Mouse (Mus musculus) adrenal gland (tissue): Measurements from ENCODE around the gene Olfr286.

Experiments used
- intact Hi-C: fragments of 180-260 bp; cut with DNase I; formaldehyde crosslinking; loops from one replicate; pipeline ENCODE4 v1.15.1; 2025
- long read RNA-seq, 2 experiments: library from polyadenylated mRNA; unstranded; transcript quantifications; one replicate each; pipeline ENCODE4 v2.0.0; 2020; ENCODE audit warnings: borderline replicate concordance in 1 of 2; ENCODE audit not compliant: insufficient replicate concordance in 1 of 2

Olfr286 gene
- long read RNA-seq, experiment 1: 0 reads
- long read RNA-seq, experiment 2: 0 reads

DNA sequence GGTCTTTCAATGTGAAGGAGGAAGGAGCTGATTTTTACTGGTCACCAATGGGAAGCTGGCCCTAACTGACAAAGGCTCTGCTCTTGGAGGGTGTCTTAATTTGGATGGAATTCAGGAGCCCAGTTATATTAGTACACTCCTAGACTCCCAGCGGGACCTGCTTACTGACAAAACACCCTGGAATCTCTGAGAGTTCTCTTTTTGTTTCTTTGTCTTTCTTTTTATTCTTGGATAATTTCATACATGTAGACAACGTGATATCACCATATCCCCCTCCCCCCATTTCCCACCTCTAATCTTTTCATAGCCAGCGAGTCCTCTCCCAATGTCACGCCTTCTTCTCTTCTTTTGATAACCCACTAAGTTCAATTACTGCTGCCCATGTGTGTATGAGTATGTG, at the start of gene Olfr286:
Gene Olfr286 (minus strand): TSS at position 101 of the 400 bp plus-strand sequence.
- intact Hi-C loops: no loop called here

DNA sequence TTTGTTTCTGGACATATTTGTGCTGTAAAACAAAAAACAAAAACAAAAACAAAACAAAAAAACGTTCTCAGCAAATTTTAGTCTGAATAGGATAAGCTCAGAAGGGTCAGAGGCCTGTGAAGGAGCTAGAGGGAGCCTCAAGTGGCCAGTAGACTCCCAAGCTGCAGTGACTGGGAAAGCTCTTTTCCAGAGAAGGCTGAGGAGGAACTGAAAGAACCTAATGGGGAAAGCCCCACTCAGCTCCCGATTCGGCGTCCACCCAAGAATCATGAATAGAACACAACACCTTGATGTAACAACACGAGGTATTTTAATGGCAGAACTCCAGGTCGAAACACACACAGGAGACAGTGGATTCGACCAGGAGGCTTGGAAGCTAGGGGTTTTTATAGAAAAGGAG, 23.5 kb upstream of the Olfr286 start:
- intact Hi-C loops: no loop called here

DNA sequence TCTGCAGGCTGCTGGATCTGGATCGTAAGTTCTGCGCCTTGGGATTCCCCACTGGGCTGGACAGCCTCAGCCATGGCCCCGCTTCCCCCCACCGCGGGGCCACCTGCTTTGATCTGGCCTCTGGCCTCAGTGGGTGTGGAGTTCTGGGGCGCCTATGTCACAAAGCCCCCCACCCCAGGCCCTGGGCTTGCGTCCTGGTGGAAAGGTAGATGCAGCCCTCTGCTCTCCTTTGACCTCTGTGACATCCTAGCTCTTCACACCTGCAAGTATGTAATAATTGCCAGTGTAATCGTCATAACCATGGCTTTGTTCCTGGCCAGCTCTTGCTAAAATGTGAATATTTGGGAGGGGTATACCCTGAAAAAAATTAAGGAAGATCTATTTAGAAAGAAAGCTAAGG, 22.9 kb upstream of the Olfr286 start, which contains the start of gene H1fnt:
Gene H1fnt (minus strand): TSS at position 101 of the 400 bp plus-strand sequence.
- intact Hi-C loops: no loop called here

DNA sequence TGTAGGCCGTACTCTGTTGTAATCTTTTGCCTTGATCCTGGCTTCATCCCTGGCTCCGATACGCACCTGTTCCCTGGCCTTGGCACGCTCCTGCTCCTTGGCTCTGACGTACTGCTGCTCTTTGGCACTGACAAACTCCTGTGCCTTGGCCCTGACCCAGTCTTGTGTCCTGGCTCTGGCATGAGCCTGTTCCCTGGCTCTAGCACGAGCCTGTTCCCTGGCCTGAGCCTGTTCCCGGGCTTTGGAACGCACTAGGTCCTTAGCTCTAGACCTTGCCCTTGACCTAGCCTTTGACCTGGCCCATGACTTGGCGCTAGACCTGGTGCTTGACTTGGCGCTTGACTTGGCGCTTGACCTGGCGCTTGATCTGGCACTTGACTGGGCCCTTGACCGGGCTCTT, 22.0 kb upstream of the Olfr286 start:
- intact Hi-C loops: no loop called here

DNA sequence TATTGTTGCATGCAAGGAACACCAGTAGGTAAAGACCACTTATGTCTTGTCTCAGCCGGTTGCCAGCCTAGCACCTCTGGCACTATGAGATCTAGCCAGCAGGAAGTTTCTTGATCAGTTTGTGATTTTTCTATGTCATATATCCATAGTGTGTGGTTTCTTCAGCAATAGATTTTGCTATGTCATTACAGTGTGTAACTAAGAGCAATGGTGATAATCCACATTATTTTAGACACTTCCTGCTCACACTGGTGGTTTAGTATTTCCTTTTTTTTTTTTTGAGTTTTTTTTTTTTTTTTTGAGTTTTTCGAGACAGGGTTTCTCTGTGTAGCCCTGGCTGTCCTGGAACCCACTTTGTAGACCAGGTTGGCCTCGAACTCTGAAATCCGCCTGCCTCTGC, 1.2 kb upstream of the Olfr286 start:
- intact Hi-C loops: no loop called here

DNA sequence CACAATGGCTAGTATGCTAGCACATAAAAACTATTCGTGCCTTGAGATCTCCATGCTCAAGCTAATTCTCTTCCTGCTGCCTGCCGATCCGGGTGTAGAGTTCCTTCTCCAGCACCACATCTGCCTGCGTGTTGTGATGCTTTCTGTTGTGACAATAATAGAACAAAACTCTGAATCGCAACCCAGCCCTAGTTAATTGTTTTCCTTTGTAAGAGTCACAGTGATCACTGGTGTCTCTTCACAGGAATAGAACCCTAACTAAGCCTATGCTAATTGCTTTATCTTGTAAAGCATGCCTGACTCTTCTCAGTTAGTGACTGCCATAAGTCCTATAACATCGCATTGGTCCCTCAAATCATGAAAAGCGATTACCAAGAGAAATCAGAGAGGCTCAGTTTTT, 8.2 kb downstream of the Olfr286 start:
- intact Hi-C loops: no loop called here

DNA sequence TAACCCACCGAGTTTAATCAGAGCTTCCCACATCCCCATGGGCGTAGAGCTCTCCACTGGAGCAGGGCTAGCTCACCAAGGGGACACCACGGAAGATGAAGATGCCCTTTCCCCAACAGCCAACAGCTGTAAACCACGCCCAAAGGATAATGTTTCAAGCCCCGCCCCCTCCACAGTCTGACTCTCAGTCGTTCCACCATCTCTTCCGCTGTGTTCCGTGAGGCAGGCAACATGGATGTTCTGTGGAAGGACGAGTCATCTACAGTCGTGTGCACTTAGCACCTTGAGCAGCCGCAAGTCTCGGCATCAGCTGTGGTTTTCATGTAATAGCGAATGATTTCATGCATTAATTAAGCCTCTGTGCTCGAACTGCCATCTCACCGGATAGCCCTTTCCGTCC, 8.6 kb downstream of the Olfr286 start:
- intact Hi-C loops: no loop called here

DNA sequence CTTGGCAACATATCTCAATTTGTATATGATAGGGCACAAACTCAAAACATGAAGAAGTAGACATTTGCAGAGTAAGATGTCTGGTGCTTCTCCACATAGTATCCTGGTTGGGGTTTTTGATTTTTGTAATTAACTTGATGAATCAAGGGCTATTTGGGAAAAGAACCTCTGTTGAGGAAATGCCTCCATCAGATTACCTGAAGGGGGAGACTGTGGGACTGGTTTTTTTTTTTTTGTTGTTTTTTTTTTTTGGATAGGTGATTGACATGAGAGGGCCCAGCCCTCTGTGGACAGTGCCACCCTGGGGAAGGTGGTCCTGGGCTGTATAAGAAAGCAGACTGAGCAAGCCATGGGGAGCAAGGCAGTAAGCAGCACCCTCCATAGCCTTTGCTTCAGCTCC, 11.9 kb downstream of the Olfr286 start:
- intact Hi-C loops: no loop called here

DNA sequence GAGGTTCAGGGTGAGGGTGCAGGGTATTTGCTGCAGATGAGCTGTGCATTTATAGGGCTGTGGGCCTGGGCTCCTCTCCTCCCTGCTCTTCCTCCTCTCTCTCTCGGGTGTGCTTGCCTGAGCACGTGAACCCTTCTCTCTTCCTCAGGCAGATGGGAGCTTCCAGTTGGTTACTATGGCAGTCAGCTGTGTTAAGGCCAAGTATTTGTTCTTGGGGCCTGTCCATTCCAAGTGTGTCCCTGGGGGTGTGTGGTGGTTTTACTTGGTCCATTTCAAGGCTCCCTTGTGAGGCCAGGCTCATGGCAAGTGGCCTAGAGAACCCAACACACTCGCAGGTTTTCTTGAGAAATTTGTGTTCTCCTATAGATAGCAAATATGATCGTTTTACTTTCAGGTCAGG, 13.4 kb downstream of the Olfr286 start, which contains the start of the genes Gm44579 and Olfr287:
Gene Gm44579 (minus strand): TSS at position 101 of the 400 bp plus-strand sequence.
Gene Olfr287 (minus strand): TSS at position 180 of the 400 bp plus-strand sequence.
- intact Hi-C loops: no loop called here

DNA sequence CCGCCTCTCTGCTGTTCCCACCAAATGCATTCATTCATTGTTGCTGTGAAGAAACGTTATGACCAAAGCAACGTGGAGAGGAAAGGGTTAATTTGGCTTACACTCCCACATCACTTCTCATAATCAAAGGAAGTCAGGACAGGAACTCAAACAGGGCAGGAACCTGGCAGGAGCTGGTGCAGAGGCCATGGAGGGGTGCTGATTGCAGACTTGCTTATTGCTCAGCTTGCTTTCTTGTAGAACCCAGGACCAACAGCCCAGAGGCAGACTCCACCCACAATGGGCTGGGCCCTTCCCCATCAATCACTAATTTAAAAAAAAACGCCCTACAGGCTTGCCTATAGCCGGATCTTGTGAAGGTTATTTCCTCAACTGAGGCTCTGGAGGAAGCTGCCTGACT, 20.1 kb downstream of the Olfr286 start:
- intact Hi-C loops: no loop called here

DNA sequence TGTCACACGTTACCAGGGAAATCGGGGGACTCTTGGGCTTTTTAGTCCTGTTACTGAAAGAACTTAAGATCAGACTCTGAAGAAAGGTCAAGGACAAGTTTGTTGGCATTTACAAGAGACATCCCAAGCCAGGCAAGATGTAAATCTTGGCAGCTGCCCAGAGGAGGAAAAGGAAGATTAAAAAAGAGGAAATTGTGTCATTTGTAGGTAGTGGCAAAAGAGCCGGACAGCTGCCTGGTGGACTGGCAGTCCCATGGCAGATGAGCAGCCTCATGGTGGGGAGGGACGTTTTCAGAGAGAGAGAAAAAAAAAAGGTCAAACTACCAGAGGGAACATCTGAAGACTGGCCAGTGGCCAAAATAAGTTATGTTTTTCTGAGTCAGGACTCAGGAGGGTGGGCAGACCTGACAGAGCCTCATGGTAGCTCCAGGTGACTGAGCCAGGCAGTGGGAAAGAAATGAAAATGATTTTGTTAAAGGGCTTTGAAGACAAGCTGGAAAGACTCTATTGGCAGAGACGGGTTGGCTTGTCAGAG, 20.8 kb downstream of the Olfr286 start:
- intact Hi-C loops: no loop called here

DNA sequence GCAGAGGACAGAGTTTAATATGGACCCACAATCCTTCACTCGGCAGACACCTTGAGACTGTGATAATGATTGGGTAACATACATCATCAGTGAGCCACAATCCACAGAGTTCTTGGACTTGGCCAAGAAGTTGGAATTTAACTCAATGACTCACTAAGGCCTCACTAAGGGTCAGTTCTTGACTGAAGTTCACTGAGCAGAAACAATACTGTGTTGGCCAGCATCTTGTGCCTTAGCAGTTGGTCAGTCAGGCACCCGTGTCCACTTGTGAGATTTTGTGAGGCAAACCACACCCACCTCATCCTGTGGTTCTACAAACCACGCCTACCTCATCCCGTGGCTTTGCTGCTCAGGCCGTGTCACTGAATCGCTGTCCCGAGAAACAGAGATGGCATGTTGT, 24.6 kb downstream of the Olfr286 start:
- intact Hi-C loops: no loop called here

DNA sequence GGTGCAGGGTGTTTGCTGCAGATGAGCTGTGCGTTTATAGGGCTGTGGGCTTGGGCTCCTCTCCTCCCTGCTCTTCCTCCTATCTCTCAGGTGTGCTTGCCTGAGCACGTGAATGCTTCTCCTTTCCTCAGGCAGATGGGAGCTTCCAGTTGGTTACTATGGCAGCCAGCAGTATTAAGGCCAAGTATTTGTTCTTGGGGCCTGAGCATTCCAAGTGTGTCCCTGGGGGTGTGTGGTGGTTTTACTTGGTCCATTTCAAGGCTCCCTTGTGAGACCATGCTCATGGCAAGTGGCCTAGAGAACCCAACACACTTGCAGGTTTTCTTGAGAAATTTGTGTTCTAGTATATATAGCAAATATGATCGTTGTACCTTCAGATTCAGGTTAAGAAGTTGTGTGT, 38.8 kb downstream of the Olfr286 start, which contains the start of gene Olfr288:
Gene Olfr288 (minus strand): TSS at position 101 of the 400 bp plus-strand sequence.
- intact Hi-C loops: no loop called here

DNA sequence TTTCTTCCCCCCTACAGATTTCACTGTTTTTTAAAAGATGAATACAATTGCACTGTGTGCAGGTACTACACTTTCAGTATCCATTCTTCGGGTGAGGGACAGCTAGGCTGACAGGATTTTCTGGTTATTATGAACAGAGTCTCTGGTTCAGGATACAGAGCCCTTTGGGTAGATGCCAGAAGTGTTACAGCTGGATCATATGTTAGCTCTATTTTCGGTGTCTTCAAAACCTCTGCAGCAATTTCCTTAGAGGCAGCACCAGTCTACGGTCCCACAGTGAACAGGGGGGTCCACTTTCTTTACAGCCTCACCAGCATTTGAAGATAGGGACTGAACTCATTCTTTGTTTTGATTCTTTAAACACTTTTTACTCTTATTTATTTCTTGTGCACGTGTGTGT, 49.8 kb downstream of the Olfr286 start:
- intact Hi-C loops: loop anchor here (5.0 kb wide), 1 partner anchor 208 kb away; no protein-coding TSS in a partner anchor

DNA sequence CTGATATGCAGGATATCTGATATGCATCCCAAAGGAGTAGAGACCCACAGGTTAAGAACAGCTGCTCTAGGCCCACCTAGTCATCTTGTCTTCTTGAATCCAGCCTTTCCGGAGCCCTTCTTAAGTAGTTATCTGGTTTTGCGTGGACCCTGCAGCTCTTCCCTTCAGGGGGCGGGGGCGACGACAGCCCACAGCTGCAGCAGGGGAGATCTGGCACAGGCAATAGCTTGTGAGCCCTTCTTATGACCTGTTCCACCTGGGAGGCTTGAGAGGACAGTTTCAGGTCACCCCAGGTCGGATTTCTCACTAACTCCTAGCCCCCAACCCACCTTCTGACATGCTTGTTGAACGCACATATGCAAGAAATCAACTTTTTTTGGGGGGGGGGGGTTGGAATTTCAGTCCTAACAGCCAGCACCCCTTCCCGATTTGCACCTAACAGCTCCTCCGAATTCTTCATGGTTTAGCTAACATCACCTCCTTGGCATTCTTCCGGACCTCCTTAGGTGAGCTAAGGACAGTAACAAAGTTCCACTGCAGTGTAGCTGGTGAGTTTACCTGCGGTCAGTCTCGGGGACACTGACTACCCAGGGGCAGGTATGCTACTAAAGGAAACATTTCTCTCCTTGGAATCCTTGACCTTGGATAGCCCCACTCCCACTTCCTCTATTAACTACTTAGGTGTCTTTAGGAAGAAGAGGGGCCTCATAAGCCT, 52.2 kb downstream of the Olfr286 start:
- intact Hi-C loops: loop anchor here (5.0 kb wide), 1 partner anchor 210 kb away; no protein-coding TSS in a partner anchor

DNA sequence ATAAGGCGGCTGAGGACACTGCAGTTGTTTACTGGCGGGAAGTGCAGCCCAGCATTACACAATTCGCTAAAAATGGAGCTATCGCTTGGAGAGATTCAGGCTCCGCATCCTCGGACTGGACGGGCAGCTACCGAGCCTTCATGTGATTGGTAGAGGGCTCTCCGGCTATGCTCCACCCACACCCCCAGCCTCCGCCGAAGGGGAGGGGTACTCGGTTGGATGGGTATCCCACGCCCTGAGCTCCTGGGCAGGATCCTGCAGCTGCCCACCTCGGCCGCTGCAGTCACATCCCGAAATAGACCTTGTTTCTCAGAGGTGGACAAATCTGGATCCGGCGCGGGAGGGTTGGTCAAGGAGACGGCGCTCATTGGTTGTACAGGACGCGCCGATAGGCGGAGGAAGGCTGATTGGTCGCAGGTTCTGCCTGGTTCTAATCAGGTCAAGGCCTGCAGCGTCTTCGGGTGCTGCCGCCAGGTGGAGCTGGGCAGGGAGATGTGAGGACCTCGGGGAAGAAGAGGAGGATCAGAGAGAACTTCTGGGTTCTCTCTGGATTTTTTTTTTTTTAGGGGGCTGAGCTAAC, 53.0 kb downstream of the Olfr286 start:
- intact Hi-C loops: loop anchor here (5.0 kb wide), 1 partner anchor 211 kb away; no protein-coding TSS in a partner anchor

DNA sequence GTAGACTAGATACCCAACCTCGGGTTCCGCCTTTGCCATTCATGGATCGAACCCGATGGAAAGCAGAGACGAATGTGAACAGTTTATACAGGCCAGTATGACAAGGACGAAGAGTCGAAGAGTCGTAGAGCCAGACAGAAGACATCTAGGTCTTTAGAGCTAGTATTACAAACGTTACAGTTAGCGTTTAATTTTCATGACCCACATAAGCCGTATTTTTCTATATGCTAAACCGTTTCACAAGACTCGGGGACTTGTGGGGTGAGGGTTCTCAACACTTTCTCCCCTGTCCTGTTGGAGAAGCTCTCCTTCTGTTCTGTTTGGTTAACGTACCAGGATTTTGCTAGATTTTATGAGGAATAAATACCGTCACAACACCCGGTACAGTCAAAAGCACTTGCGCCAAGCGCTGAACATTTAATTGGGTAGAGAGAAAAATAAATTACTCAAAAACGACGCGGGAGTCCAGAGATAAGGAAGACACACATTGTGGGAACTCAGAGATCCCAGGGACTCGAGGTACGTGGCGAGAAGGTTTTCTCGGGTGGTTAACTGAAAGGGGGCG, 53.6 kb downstream of the Olfr286 start:
- intact Hi-C loops: loop anchor here (5.0 kb wide), 1 partner anchor 212 kb away; no protein-coding TSS in a partner anchor

DNA sequence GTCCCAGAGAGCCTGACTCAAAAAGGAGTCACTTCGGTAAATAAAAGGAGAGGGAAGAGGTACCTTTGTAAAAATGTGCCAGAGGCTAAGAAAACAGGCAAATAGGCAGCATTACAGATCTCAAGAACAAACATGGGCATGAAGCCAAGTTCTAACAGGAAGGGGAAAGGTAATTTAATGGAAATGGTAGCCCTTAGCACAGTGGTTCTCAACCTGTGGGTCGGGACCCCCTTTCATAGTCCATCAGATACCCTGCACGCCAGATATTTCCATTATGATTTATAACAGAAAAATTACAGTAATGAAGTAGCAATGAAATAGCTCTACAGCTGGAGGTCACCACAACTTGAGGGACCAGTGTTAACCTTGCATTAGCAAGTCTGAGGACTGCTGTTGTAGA, 56.9 kb downstream of the Olfr286 start:
- intact Hi-C loops: no loop called here
